ENCODE assay signal across 8 mouse cellular contexts in the genomic region with DNA sequence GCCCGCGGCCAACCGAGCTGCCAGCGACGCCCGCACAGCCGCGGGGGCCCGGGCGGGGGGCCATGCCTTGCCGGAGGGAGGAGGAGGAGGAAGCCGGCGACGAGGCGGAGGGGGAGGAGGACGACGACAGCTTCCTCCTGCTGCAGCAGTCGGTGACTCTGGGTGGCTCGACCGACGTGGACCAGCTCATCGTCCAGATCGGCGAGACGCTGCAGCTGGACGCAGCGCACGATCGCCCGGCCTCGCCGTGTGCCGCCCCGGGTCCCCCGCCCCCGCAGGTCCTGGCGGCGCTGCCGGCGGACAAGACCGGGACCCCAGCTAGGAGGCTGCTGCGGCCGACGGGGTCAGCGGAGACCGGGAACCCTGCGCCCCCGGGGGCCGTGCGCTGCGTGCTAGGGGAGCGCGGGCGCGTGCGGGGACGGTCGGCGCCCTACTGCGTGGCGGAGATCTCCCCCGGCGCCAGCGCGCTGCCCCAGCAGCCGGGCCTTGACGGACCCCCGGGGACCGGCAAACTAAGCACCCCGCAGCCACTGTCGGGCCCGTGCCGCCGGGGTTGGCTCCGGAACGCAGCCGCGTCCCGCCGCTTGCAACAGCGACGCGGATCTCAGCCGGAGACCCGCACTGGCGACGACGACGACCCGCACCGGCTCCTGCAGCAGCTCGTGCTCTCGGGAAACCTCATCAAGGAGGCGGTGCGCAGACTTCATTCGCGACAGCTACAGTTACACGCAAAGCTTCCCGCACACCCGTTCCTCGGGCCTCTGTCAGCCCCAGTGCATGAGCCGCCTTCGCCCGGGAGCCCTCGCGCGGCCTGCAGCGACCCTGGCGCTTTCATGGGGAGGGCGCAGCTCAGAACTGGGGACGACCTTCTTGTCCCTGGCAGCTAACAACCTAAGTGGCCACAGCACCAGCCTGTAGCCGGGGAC. TPM values are rescaled to one million over a fixed set of nuclear protein-coding genes. Genes with fewer than 3 reads are reported as not detected.
DNase-seq lines count a peak whose midpoint lies in the region; ATAC-seq and TF ChIP-seq lines count a peak whose summit lies in the region.

No protein-coding gene starts in this region.

- no peak for TF ChIP-seq EP300 in liver, embryonic 14.5 days (IDR thresholded peaks at IDR 0.05; ENCODE audit: low read depth)

- H3K4me1 ChIP-seq in embryonic facial prominence, embryonic 14.5 days (ENCODE audit: control insufficient read depth, insufficient read depth, low read length): peaks cover 9% of the 10 kb centered on the region; the same call in 1 of the 2 replicates
- H3K4me1 ChIP-seq in heart, embryonic 12.5 days (replicated peaks): peaks cover 15% of the 10 kb centered on the region
- H3K4me1 ChIP-seq in kidney, embryonic 16.5 days (ENCODE audit: insufficient read depth, low read length): peaks cover 19% of the 10 kb centered on the region
- peaks cover 29 to 34% of the 10 kb centered on the region in 2 experiments for H3K4me1 ChIP-seq in liver, embryonic 14.5 days (replicated peaks; ENCODE audit: control insufficient read depth in 2 of 2, insufficient read depth in 2 of 2, low read length in 1 of 2)

- H3K79me2 ChIP-seq in C2C12 (ENCODE audit: control insufficient read depth, insufficient read depth): no peaks in the 10 kb centered on the region

- H3K4me2 ChIP-seq in embryonic facial prominence, embryonic 14.5 days (ENCODE audit: low read depth, low read length): peak overlapping the region; percentile 99
- peak overlapping the region; percentile 100 for H3K4me2 ChIP-seq in heart, embryonic 12.5 days
- H3K4me2 ChIP-seq in kidney, embryonic 16.5 days (replicated peaks; ENCODE audit: low read depth, low read length): peak overlapping the region; percentile 98
- peak overlapping the region; percentile 99 for H3K4me2 ChIP-seq in liver, embryonic 14.5 days (ENCODE audit: low read depth)

- peak overlapping the region; percentile 77; the same call in 1 of the 2 replicates for H3K27ac ChIP-seq in embryonic facial prominence, embryonic 14.5 days (replicated peaks; ENCODE audit: low read depth, low read length)
- H3K27ac ChIP-seq in heart, embryonic 12.5 days (ENCODE audit: poor library complexity, severe bottlenecking): peak overlapping the region; percentile 67
- peak overlapping the region; percentile 94 for H3K27ac ChIP-seq in kidney, embryonic 16.5 days (ENCODE audit: low read length)
- peak overlapping the region; percentile 68 for H3K27ac ChIP-seq in liver, embryonic 14.5 days

- H3K36me3 ChIP-seq in C2C12 (ENCODE audit: control insufficient read depth, insufficient read depth): no peaks in the 10 kb centered on the region
- H3K36me3 ChIP-seq in embryonic facial prominence, embryonic 14.5 days (ENCODE audit: control insufficient read depth, insufficient read depth, low read length): no peaks in the 10 kb centered on the region
- no peaks in the 10 kb centered on the region for H3K36me3 ChIP-seq in heart, embryonic 12.5 days
- no peaks in the 10 kb centered on the region for H3K36me3 ChIP-seq in kidney, embryonic 16.5 days (ENCODE audit: insufficient read depth, low read length)
- H3K36me3 ChIP-seq in liver, embryonic 14.5 days (replicated peaks; ENCODE audit: control insufficient read depth, insufficient read depth, low read depth): no peaks in the 10 kb centered on the region

- 0% methylated on average over 39 of the region's 112 CpGs for WGBS in embryonic facial prominence, embryonic 14.5 days
- under 1% methylated on average over 103 of the region's 112 CpGs for WGBS in heart, embryonic 12.5 days
- WGBS in kidney, embryonic 16.5 days: under 1% methylated on average over 98 of the region's 112 CpGs
- WGBS in liver, embryonic 14.5 days (ENCODE audit: insufficient replicate concordance): under 1% methylated on average over 111 of the region's 112 CpGs

- peak; percentile 51 for ATAC-seq in embryonic facial prominence, embryonic 14.5 days (ENCODE audit: low read depth)
- ATAC-seq in heart, embryonic 12.5 days (ENCODE audit: insufficient number of reproducible peaks, low FRiP score): peak; percentile 78
- ATAC-seq in kidney, embryonic 16.5 days (ENCODE audit: low FRiP score, low TSS enrichment): peak; percentile 74
- peak; percentile 63 for ATAC-seq in liver, embryonic 14.5 days (ENCODE audit: insufficient read depth)

- H3ac ChIP-seq in C2C12 (ENCODE audit: control insufficient read depth, insufficient read length, low read depth): peak overlapping the region; percentile 46

- DNase-seq in adrenal gland, adult (ENCODE audit: inconsistent age in 2 of 2, low spot score in 1 of 2): peak; percentile 79 to 81
- DNase-seq in embryonic facial prominence, embryonic 14.5 days (ENCODE audit: low spot score): peak; percentile 43
- DNase-seq in liver, embryonic 14.5 days (ENCODE audit: low read depth in 3 of 3, low spot score in 3 of 3): no peak
- DNase-seq in natural killer cell, adult 2 months (ENCODE audit: low spot score in 2 of 2): peak; percentile 26 to 42
- peak; percentile 76 for DNase-seq in testis, postnatal 10 days (ENCODE audit: low spot score)

- H3K9ac ChIP-seq in embryonic facial prominence, embryonic 14.5 days (ENCODE audit: low read depth, low read length): peak overlapping the region; percentile 74
- peak overlapping the region; percentile 88 for H3K9ac ChIP-seq in heart, embryonic 12.5 days
- H3K9ac ChIP-seq in kidney, embryonic 16.5 days (replicated peaks; ENCODE audit: low read length): peak overlapping the region; percentile 79
- peak overlapping the region; percentile 88 for H3K9ac ChIP-seq in liver, embryonic 14.5 days (replicated peaks)

- peaks cover 39% of the 10 kb centered on the region for H3K27me3 ChIP-seq in C2C12 (ENCODE audit: control insufficient read depth, insufficient read depth, insufficient read length)
- peaks cover 24% of the 10 kb centered on the region for H3K27me3 ChIP-seq in embryonic facial prominence, embryonic 14.5 days (replicated peaks; ENCODE audit: control insufficient read depth, insufficient read depth, low read length)
- H3K27me3 ChIP-seq in heart, embryonic 12.5 days (replicated peaks): peaks cover 10% of the 10 kb centered on the region; the same call in 1 of the 2 replicates
- H3K27me3 ChIP-seq in kidney, embryonic 16.5 days (ENCODE audit: insufficient read depth, low read length): peaks cover 29% of the 10 kb centered on the region
- H3K27me3 ChIP-seq in liver, embryonic 14.5 days (ENCODE audit: control insufficient read depth, insufficient read depth, low read length): no peaks in the 10 kb centered on the region

- no peaks in the 10 kb centered on the region for H3K9me3 ChIP-seq in embryonic facial prominence, embryonic 14.5 days (ENCODE audit: control insufficient read depth, low read length)
- no peaks in the 10 kb centered on the region for H3K9me3 ChIP-seq in heart, embryonic 12.5 days (replicated peaks)
- H3K9me3 ChIP-seq in kidney, embryonic 16.5 days (ENCODE audit: low read length): no peaks in the 10 kb centered on the region
- H3K9me3 ChIP-seq in liver, embryonic 14.5 days (ENCODE audit: control insufficient read depth, low read length): no peaks in the 10 kb centered on the region

- no peaks in the 10 kb centered on the region for H3K79me3 ChIP-seq in C2C12 (ENCODE audit: low read depth)

- H3K4me3 ChIP-seq in C2C12 (ENCODE audit: insufficient read depth, poor library complexity, severe bottlenecking): peak overlapping the region; percentile 34
- H3K4me3 ChIP-seq in embryonic facial prominence, embryonic 14.5 days (ENCODE audit: low read depth, low read length): peak overlapping the region; percentile 68
- peak overlapping the region; percentile 77 for H3K4me3 ChIP-seq in heart, embryonic 12.5 days
- H3K4me3 ChIP-seq in kidney, embryonic 16.5 days (ENCODE audit: low read length): peak overlapping the region; percentile 74
- H3K4me3 ChIP-seq in liver, embryonic 14.5 days (ENCODE audit: insufficient read depth in 1 of 2, low read depth in 2 of 2, low read length in 2 of 2): peak overlapping the region; percentile 81 to 94

- no peak for TF ChIP-seq CTCF in C2C12 (IDR thresholded peaks at IDR 0.05; ENCODE audit: control insufficient read depth, insufficient read depth, insufficient read length)
- TF ChIP-seq CTCF in liver, embryonic 14.5 days (IDR thresholded peaks at IDR 0.05; ENCODE audit: low read depth): peak; percentile 54

TF ChIP-seq in C2C12, 6 proteins besides CTCF, POLR2A, EP300 and RAD21:
- no peak for TF ChIP-seq MYOD1 (IDR thresholded peaks at IDR 0.05; ENCODE audit: control insufficient read depth, insufficient read length, low read depth)
- no peak for TF ChIP-seq USF1 (IDR thresholded peaks at IDR 0.05; ENCODE audit: low read depth)
- TF ChIP-seq MAX (IDR thresholded peaks at IDR 0.05): no peak
- TF ChIP-seq MYOG (IDR thresholded peaks at IDR 0.05; ENCODE audit: control insufficient read depth, extremely low read depth, insufficient read length): no peak
- no peak for TF ChIP-seq FOSL1 (IDR thresholded peaks at IDR 0.05; ENCODE audit: insufficient read depth, low read length, poor library complexity, severe bottlenecking)
- no peak for TF ChIP-seq CEBPB (IDR thresholded peaks at IDR 0.05; ENCODE audit: low read depth)

RNA-seq across cellular contexts. Expression of a gene that starts 0.6 kb away (rescaled TPM):
- polyA plus RNA-seq in C2C12 (2012; fragmentation: generic; extraction: Trizol): 0.06 TPM
- 4.5 and 6.4 TPM in 2 replicates for polyA plus RNA-seq in embryonic facial prominence, embryonic 14.5 days (2014; fragmentation: Nextera tagmentation; extraction: Ambion mirVana)
- polyA plus RNA-seq in heart, embryonic 12.5 days (2016; fragmentation: Nextera tagmentation; extraction: Ambion mirVana): 2.5 and 3.2 TPM in 2 replicates
- 6.2 and 6.5 TPM in 2 replicates for polyA plus RNA-seq in kidney, embryonic 16.5 days (2015; fragmentation: Nextera tagmentation; extraction: Ambion mirVana)
- 3.0 and 3.4 TPM in 2 replicates for polyA plus RNA-seq in liver, embryonic 14.5 days (2012; rRNA removed)
- polyA plus RNA-seq in liver, embryonic 14.5 days (2014; fragmentation: Nextera tagmentation; extraction: Ambion mirVana): 9.9 and 10.2 TPM in 2 replicates

RNA-seq across cellular contexts. Expression of a gene that starts 17.6 kb away (rescaled TPM):
- 0.60 TPM for polyA plus RNA-seq in C2C12 (2012; fragmentation: generic; extraction: Trizol)
- 2.8 and 3.2 TPM in 2 replicates for polyA plus RNA-seq in embryonic facial prominence, embryonic 14.5 days (2014; fragmentation: Nextera tagmentation; extraction: Ambion mirVana)
- polyA plus RNA-seq in heart, embryonic 12.5 days (2016; fragmentation: Nextera tagmentation; extraction: Ambion mirVana): 3.6 TPM in 2 replicates
- polyA plus RNA-seq in kidney, embryonic 16.5 days (2015; fragmentation: Nextera tagmentation; extraction: Ambion mirVana): 3.7 and 4.7 TPM in 2 replicates
- 5.2 and 5.4 TPM in 2 replicates for polyA plus RNA-seq in liver, embryonic 14.5 days (2012; rRNA removed)
- 2.9 and 3.4 TPM in 2 replicates for polyA plus RNA-seq in liver, embryonic 14.5 days (2014; fragmentation: Nextera tagmentation; extraction: Ambion mirVana)

RNA-seq across cellular contexts. Expression of a gene that starts 28.5 kb away (rescaled TPM):
- 8.9 TPM for polyA plus RNA-seq in C2C12 (2012; fragmentation: generic; extraction: Trizol)
- 17.5 and 21.2 TPM in 2 replicates for polyA plus RNA-seq in embryonic facial prominence, embryonic 14.5 days (2014; fragmentation: Nextera tagmentation; extraction: Ambion mirVana)
- 17.8 and 19.5 TPM in 2 replicates for polyA plus RNA-seq in heart, embryonic 12.5 days (2016; fragmentation: Nextera tagmentation; extraction: Ambion mirVana)
- 28.0 and 31.1 TPM in 2 replicates for polyA plus RNA-seq in kidney, embryonic 16.5 days (2015; fragmentation: Nextera tagmentation; extraction: Ambion mirVana)
- polyA plus RNA-seq in liver, embryonic 14.5 days (2012; rRNA removed): 16.8 and 21.8 TPM in 2 replicates
- 29.5 and 30.0 TPM in 2 replicates for polyA plus RNA-seq in liver, embryonic 14.5 days (2014; fragmentation: Nextera tagmentation; extraction: Ambion mirVana)

Comparison
In these comparisons a context has a peak if more than half of its experiments do, and no peak if none do; other contexts are left out.
1. H3K4me3 ChIP-seq: peak in every context shown above with its lines; median percentile 88 in liver, embryonic 14.5 days; 77 in heart, embryonic 12.5 days; 74 in kidney, embryonic 16.5 days; 68 in embryonic facial prominence, embryonic 14.5 days; 34 in C2C12.
2. DNase-seq: peak in adrenal gland, adult (2 of 2), embryonic facial prominence, embryonic 14.5 days (single experiment), natural killer cell, adult 2 months (2 of 2) and testis, postnatal 10 days (single experiment); none in liver, embryonic 14.5 days (0 of 3).
3. Peak in every context shown above with its lines, with median percentiles within 50 percentile points of each other: ATAC-seq, H3K27ac ChIP-seq, H3K4me2 ChIP-seq and H3K9ac ChIP-seq.